Mouse (Mus musculus): ENCODE data around the gene Atp6v0a2.
A peak's percentile ranks its signal among the peaks of the same experiment; 100 is the strongest.

DNA sequence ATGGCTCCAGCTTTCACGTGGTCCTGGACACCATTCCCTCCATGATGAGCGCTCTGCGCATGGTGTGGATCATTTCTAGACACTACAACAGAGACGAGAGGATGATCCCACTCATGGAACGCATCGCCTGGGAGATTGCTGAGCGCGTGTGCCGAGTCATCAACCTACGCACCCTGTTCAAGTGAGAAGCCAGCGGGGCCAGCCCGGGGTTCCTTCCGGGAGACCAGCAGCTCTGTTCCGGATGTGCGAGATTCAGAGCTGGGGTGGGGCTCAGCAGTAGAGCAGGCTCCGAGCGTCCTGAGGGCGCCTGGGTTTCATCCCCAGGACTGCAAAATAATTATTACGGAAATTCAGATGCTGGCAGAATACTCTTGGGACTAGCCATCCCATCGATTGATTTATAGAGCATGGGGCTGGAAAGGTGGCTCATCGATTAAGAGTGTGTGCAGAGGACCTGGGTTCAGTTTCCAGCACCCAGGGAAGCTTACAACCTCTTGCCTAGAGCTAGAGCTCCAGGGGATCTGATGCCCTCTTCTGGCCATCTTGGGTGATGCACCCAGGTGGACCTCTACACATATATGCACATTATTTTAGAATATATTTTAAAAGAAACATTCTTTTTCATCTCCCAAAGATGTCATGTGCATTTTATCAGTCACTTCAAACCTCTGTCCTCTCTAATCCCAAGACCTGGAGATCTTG lies 113.7 kb downstream of the Atp6v0a2 start:
- TF ChIP-seq CTCF (IDR thresholded peaks at IDR 0.05; ENCODE audit: low read depth, low read length) (0 out of 2 replicates have a peak, but pooled peaks have one; percentile 17), POLR2A (IDR thresholded peaks at IDR 0.05; ENCODE audit: extremely low read depth, insufficient read depth, low read length) (no peak)

All from liver, adult 2 months (tissue).